Mouse (Mus musculus): ENCODE measurements around the gene M1ap. TPM values are rescaled to one million over a fixed set of nuclear protein-coding genes. Genes with fewer than 3 reads are reported as not detected.

M1ap gene
- polyA plus RNA-seq (2015; fragmentation: Nextera tagmentation; extraction: Ambion mirVana): 0.25 and 0.27 TPM in 2 replicates

DNA sequence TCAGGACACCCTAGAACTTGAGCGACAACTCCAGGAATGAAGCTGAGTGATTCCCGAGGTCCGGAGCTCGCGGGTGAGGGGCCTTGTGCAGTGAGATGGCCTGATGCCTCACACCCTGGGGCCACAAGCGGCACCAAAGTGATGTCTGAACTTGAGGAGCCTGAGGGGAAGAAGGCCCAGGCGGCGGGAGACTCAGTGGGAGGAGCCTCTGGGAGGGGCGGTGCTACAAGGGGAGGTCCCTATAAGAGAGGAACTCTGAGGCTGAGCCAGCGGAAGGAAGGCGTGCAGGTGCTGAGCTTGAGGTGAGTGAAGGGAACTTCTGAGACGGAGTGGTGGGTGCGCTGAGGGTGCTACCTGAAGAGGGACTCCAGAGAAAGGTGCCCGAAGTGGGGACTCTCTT lies at the start of gene M1ap:
Gene M1ap (plus strand): TSS at position 252 of the 400 bp plus-strand sequence.
- Histone ChIP-seq H3K4me2 (replicated peaks) (no peak within 1 kb of the TSS), H3K27me3 (no peaks in the 10 kb centered on the region), H3K4me1 (no peaks in the 10 kb centered on the region), H3K9ac (no peak within 1 kb of the TSS), H3K4me3 (replicated peaks) (no peak within 1 kb of the TSS), H3K27ac (replicated peaks) (no peak within 1 kb of the TSS), H3K9me3 (replicated peaks) (no peaks in the 10 kb centered on the region), H3K36me3 (no peaks in the 10 kb centered on the region)
- 61% methylated on average over 14 of the region's 14 CpGs for WGBS
- ATAC-seq (ENCODE audit: insufficient number of reproducible peaks, low FRiP score, low TSS enrichment, low read depth): no peak

DNA sequence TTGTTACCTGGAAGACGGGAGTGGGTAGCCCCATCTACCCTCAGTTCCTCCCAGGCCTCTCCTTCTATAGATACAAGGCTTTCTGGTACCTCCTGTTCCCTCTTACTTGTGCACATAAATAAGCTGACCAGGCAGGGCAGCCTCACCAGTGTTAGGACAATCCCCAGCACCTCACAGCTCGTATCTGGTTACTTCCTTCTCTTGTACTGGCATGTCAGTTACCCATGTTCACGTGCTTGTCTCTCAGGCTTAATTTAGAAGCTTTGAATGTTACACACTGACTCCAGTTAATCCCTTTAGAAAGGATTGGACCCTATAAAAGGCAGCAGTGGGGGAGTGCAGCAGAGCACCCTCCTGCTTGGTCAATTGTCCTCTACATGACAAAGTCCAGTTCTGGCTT lies 49.4 kb upstream of the M1ap start:
- no peaks in the 10 kb centered on the region for H3K27me3 ChIP-seq
- no peak overlapping the region for H3K4me2 ChIP-seq (replicated peaks)
- WGBS: 52% methylated on average over 3 of the region's 3 CpGs
- H3K36me3 ChIP-seq: no peaks in the 10 kb centered on the region
- no peak overlapping the region for H3K9ac ChIP-seq
- ATAC-seq (ENCODE audit: insufficient number of reproducible peaks, low FRiP score, low TSS enrichment, low read depth): no peak
- no peak overlapping the region for H3K27ac ChIP-seq (replicated peaks)
- no peaks in the 10 kb centered on the region for H3K9me3 ChIP-seq (replicated peaks)
- H3K4me3 ChIP-seq (replicated peaks): no peak overlapping the region
- H3K4me1 ChIP-seq: no peaks in the 10 kb centered on the region

DNA sequence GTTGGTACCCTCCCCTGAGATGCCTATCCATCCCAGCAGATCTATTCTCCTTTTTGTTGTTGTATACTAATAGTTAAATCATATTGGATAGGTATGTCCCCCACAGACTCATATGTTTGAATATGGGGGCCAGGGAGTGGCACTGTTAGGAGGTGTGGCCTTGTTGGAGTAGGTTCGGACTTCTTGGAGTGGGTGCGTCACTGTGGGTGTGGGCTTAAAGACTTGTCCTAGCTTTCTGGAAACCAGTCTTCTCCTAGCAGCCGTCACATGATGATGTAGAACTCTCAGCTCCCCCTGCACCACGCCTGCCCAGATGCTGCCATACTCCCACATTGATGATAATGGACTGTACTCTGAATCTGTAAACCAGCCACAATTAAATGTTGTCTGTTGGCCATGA lies 48.5 kb upstream of the M1ap start:
- ATAC-seq (ENCODE audit: insufficient number of reproducible peaks, low FRiP score, low TSS enrichment, low read depth): no peak
- Histone ChIP-seq H3K27ac (replicated peaks) (no peak overlapping the region), H3K9ac (no peak overlapping the region), H3K27me3 (no peaks in the 10 kb centered on the region), H3K4me1 (no peaks in the 10 kb centered on the region), H3K4me3 (replicated peaks) (no peak overlapping the region), H3K4me2 (replicated peaks) (no peak overlapping the region), H3K36me3 (no peaks in the 10 kb centered on the region), H3K9me3 (replicated peaks) (no peaks in the 10 kb centered on the region)
- 79% methylated on average over 4 of the region's 4 CpGs for WGBS

DNA sequence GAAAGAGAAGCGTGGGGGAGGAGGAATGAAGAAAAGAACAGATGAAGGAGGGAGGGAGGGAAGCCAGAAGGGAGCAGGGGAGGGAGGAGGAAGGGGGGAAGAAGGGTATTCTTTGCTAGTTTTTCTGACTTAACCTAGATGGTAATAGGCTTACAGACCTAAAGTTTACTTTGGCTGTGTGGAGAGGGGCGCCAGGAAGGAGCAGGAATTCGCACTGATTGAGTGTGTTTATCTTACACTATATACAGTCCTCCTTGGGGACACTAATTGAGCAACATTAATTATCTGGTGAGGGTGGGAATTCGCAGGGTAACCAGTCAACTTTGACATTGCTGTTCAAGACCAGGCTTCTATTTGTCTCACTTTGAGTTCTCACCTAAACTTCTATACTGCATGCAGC lies 48.0 kb upstream of the M1ap start:
- Histone ChIP-seq H3K9me3 (replicated peaks) (no peaks in the 10 kb centered on the region), H3K36me3 (no peaks in the 10 kb centered on the region), H3K9ac (no peak overlapping the region), H3K4me1 (no peaks in the 10 kb centered on the region), H3K4me3 (replicated peaks) (no peak overlapping the region), H3K27me3 (no peaks in the 10 kb centered on the region), H3K4me2 (replicated peaks) (no peak overlapping the region), H3K27ac (replicated peaks) (no peak overlapping the region)
- WGBS: 48% methylated on average over 4 of the region's 4 CpGs
- no peak for ATAC-seq (ENCODE audit: insufficient number of reproducible peaks, low FRiP score, low TSS enrichment, low read depth)

DNA sequence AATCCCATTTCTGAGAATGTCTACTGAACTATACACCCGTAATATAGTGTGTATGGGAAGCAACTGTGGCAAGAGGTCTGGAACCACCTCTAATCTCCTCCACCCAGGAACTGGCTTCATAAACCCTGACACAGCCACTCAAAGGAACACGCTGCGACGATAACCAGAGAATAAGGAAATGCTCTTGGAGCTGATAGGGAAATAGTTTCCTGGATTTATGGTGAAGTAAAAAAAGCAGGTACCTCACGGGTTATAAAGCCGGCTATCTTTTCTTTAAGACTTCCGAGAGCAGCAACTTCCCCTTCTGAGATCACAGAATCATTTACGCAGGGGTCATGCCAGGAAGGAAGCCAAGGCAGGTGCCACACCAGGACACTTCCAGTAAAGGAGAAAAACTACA lies 44.1 kb upstream of the M1ap start:
- no peak overlapping the region for H3K27ac ChIP-seq (replicated peaks)
- no peak overlapping the region for H3K9ac ChIP-seq
- no peaks in the 10 kb centered on the region for H3K27me3 ChIP-seq
- no peaks in the 10 kb centered on the region for H3K36me3 ChIP-seq
- no peak for ATAC-seq (ENCODE audit: insufficient number of reproducible peaks, low FRiP score, low TSS enrichment, low read depth)
- H3K4me2 ChIP-seq (replicated peaks): no peak overlapping the region
- H3K4me3 ChIP-seq (replicated peaks): no peak overlapping the region
- no peaks in the 10 kb centered on the region for H3K4me1 ChIP-seq
- 78% methylated on average over 8 of the region's 8 CpGs for WGBS
- no peaks in the 10 kb centered on the region for H3K9me3 ChIP-seq (replicated peaks)

DNA sequence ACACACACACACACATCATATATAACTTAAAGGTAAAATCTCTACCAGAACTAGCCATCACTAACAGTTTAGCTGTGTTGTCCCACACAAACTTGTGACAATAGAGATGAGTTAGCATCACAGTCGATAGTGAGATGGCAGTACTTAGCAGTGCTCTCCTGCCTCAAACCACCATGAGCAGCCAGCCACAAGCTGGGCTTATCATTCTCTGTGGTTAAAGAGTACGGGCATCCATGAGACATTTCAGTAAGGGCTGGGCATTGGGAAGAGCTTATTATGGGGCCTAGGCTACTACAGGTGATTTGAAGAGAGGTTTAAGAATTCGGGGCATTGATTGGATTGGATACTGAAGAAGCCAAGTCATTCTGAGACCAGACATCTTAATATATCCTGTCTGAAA lies 39.7 kb upstream of the M1ap start:
- ATAC-seq (ENCODE audit: insufficient number of reproducible peaks, low FRiP score, low TSS enrichment, low read depth): no peak
- Histone ChIP-seq H3K27ac (replicated peaks) (no peak overlapping the region), H3K9me3 (replicated peaks) (no peaks in the 10 kb centered on the region), H3K9ac (no peak overlapping the region), H3K36me3 (no peaks in the 10 kb centered on the region), H3K4me1 (no peaks in the 10 kb centered on the region), H3K27me3 (no peaks in the 10 kb centered on the region), H3K4me2 (replicated peaks) (no peak overlapping the region), H3K4me3 (replicated peaks) (no peak overlapping the region)
- 86% methylated on average over 3 of the region's 3 CpGs for WGBS

DNA sequence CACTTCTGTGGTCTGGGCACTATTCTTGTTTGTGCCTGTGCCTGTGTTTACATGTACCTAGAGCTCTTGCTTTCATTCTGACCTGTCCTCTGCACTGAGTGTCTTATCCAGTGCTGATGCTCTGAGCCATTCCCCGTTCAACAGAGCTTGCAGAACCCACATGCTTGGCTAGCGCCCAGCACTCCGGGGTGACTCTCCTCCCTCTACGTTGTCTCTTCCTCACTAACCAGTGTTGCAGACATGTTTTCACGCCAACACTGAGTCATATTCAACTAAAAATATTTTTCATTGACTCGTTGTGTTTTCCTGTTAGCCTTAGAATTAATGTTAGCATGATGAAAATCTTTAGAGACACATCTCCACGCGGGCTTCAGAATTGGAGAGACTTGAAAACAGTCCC lies 38.7 kb upstream of the M1ap start:
- no peak for ATAC-seq (ENCODE audit: insufficient number of reproducible peaks, low FRiP score, low TSS enrichment, low read depth)
- Histone ChIP-seq H3K4me2 (replicated peaks) (no peak overlapping the region), H3K9ac (no peak overlapping the region), H3K9me3 (replicated peaks) (no peaks in the 10 kb centered on the region), H3K36me3 (no peaks in the 10 kb centered on the region), H3K4me1 (no peaks in the 10 kb centered on the region), H3K4me3 (replicated peaks) (no peak overlapping the region), H3K27ac (replicated peaks) (no peak overlapping the region), H3K27me3 (no peaks in the 10 kb centered on the region)
- 69% methylated on average over 8 of the region's 8 CpGs for WGBS

DNA sequence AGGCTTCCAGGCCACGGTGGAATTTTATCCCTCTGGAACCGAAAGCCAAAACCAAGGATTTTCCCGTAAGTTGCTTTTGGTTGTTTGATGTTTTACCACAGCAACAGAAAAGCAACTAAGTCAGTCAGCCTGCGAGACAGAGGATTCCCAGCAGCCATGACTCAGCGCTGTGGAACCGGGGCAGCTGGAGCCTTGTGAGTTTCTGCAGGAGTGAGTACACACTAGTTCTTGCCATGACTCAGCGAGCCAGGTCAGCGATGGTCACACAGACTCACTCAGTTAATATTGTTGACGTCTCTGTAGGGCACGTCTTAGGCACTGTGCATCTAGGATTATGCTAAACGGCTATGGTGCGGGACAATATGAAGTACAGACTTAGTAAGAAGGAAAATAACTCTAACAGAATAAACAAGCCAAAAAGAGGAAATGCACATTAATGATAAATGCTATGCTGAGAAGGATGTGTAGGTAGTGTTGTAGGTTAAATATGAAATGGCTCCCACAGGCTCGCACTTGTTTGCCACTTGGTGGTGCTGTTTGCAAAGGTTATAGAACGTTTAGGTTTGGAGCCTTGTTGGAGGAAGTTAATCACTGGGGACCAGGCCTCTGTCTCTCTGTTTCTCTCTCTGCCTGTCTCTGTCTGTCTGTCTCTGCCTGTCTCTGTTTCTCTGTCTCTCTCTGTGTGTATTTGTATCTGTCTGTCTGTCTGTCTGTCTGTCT lies 37.4 kb upstream of the M1ap start:
- WGBS: 46% methylated on average over 14 of the region's 14 CpGs
- Histone ChIP-seq H3K36me3 (no peaks in the 10 kb centered on the region), H3K4me2 (replicated peaks) (no peak overlapping the region), H3K4me1 (no peaks in the 10 kb centered on the region), H3K9me3 (replicated peaks) (no peaks in the 10 kb centered on the region), H3K27me3 (no peaks in the 10 kb centered on the region), H3K9ac (no peak overlapping the region), H3K27ac (replicated peaks) (no peak overlapping the region), H3K4me3 (replicated peaks) (no peak overlapping the region)
- 0 out of 2 replicates have a peak, but pooled peaks have one; percentile 27 for ATAC-seq (ENCODE audit: insufficient number of reproducible peaks, low FRiP score, low TSS enrichment, low read depth)

DNA sequence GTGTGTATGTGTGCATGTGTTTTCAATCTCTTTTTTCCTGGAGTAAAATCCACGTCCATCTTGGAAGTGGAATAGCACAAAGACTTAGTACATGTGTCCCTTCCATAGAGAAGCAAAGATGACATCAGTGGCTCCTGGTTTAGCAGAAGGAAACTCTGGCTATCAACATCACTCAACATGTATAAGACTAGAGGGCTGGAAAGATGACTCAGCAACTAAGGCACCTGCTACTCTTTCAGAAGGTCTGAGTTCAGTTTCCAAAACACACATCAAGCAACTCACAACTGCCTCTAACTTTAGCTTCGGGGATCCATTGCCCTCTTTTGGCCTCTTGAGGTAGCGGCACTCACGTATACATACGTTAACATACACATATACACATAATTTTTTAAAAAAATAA lies 35.4 kb upstream of the M1ap start:
- H3K4me1 ChIP-seq: no peaks in the 10 kb centered on the region
- H3K4me2 ChIP-seq (replicated peaks): no peak overlapping the region
- H3K9ac ChIP-seq: no peak overlapping the region
- no peak overlapping the region for H3K27ac ChIP-seq (replicated peaks)
- 82% methylated on average over 5 of the region's 5 CpGs for WGBS
- no peaks in the 10 kb centered on the region for H3K36me3 ChIP-seq
- no peak overlapping the region for H3K4me3 ChIP-seq (replicated peaks)
- H3K27me3 ChIP-seq: no peaks in the 10 kb centered on the region
- no peaks in the 10 kb centered on the region for H3K9me3 ChIP-seq (replicated peaks)
- no peak for ATAC-seq (ENCODE audit: insufficient number of reproducible peaks, low FRiP score, low TSS enrichment, low read depth)

DNA sequence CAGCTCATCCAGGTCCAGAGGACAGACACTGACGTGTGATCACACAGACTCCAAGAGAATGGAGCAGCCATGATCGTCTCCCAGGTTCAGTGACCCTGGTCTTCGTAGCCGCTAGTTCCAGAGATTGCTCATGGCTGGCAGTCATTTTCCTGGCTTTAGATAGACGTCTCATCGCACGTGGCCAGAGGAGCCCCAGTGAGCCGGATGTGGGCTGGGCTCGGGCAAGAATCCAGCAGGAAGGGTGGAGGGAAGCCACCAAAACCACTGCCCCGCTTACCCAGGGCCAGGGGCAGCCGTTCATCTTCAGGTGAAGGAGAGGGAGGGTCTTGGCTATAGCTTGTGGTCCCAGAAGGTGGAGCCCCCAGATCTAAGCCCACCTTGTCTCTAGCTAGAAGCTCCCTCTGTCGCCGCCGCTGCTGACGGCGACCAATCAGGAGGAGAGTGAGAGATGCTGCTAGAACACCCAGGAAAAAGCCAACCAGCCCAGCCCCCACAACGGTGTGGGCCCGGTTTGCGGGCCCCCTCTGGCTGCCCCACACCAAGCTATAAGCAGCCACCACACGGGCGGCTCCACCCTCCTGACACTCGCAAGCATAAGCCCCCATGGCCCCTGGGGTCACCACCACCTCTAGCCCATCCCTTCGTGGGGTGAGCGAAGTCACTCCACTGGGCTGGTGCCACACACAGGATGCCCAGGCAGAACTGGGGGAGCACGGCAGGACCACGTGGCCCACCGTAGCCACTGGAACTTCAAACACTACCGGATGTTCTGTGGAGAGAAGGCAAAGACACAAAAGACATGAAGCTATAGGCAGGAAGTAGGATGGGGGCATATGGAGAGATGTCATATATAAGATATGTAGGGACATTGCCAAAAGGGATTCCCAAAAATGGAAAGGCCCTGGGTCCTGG lies 33.1 kb upstream of the M1ap start:
- Histone ChIP-seq H3K27ac (replicated peaks) (no peak overlapping the region), H3K9ac (no peak overlapping the region), H3K4me1 (peaks cover 2% of the 10 kb centered on the region; the same call in 1 of the 2 replicates), H3K4me2 (replicated peaks) (no peak overlapping the region), H3K36me3 (no peaks in the 10 kb centered on the region), H3K9me3 (replicated peaks) (no peaks in the 10 kb centered on the region), H3K27me3 (no peaks in the 10 kb centered on the region), H3K4me3 (replicated peaks) (no peak overlapping the region)
- 75% methylated on average over 28 of the region's 28 CpGs for WGBS
- no peak for ATAC-seq (ENCODE audit: insufficient number of reproducible peaks, low FRiP score, low TSS enrichment, low read depth)

DNA sequence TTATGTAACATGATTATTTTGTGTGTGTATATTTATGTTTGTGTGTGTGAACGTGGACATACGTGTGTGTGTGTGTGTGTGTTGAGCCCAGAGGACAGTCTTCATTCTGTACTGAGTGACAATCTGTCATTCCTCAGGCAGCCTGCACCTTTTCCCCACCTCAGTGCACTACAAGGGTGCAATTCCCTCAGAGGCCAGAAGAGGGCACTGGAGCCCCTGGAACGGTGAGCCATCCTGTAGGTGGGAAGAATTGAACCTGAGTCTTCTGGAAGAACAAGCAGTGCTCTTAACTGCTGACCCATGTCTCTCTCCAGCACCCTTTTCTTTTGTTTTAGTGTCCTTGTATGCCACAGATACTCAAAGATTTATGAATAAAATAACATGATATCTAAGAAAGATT lies 30.8 kb upstream of the M1ap start:
- no peak for ATAC-seq (ENCODE audit: insufficient number of reproducible peaks, low FRiP score, low TSS enrichment, low read depth)
- Histone ChIP-seq H3K9me3 (replicated peaks) (no peaks in the 10 kb centered on the region), H3K27me3 (no peaks in the 10 kb centered on the region), H3K4me3 (replicated peaks) (no peak overlapping the region), H3K4me1 (peaks cover 2% of the 10 kb centered on the region; the same call in 1 of the 2 replicates), H3K36me3 (no peaks in the 10 kb centered on the region), H3K4me2 (replicated peaks) (no peak overlapping the region), H3K9ac (no peak overlapping the region), H3K27ac (replicated peaks) (no peak overlapping the region)
- WGBS: 19% methylated on average over 3 of the region's 3 CpGs
